Comparison of ENCODE assay signal across 12 mouse cellular contexts in the genomic region with DNA sequence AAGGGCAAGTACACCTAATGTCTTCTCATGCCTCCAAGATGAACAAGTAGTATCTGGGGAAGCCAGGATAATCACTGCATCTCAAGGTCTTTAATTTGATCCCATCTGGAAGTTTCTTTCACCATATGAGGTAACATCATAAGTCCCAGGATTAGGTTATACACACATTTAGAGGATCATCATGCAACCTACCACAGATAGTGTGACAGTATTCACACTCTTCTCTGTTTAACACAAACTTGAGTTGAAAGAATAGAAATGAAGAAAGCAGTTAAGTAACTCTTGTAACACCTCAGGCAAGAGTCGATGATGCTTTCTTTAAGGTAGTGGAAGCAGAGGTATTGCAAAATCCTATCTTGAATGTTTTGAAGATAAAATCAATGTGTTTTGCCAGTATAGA.
"Had no signal": no experiment of that assay in that cellular context is flagged by ENCODE, and none has a peak within 500 bp of the region (broad histone marks: within the 10 kb centered on the region; RNA-seq: fewer than 3 reads in every experiment).

No protein-coding gene starts in this region.

- DNase-seq: retina, postnatal 1 day; right cerebral cortex, adult 18-20 months; right cerebral cortex, postnatal 14 days; right cerebral cortex, postnatal 25 days; right cerebral cortex, postnatal 4 days; spleen, adult 18-20 months; thymus, adult 18-20 months; thymus, adult 2 months; thymus, postnatal 14 days; thymus, postnatal 25 days; thymus, postnatal 36 days; thymus, postnatal 4 days had no signal
